Mouse (Mus musculus) neural tube, embryonic 14.5 days (tissue): Measurements from ENCODE around the gene Cactin. TPM values are rescaled to one million over a fixed set of nuclear protein-coding genes. Genes with fewer than 3 reads are reported as not detected.
A peak's percentile ranks its signal among the peaks of the same experiment; 100 is the strongest.

Experiments
- ATAC-seq: fragments of 200-750 bp; cut with Nextera tagmentation; 2 replicates; pipeline ENCODE4 v1.8.0; 2017; ENCODE audit warnings: low read depth, mild to moderate bottlenecking, moderate TSS enrichment, moderate library complexity
- H3K27ac ChIP-seq: fragments of 300-500 bp; sonication (generic); 2 replicates; pipeline ENCODE4 v1.5.1; 2014; ENCODE audit warnings: low read depth, mild to moderate bottlenecking, control low read depth, low read length, moderate library complexity, mixed read lengths
- H3K27me3 ChIP-seq: fragments of 300-500 bp; sonication (generic); 2 replicates; pipeline ENCODE4 v1.6.1; 2014; ENCODE audit warnings: low read length; ENCODE audit not compliant: control insufficient read depth, insufficient read depth
- H3K36me3 ChIP-seq: fragments of 300-500 bp; sonication (generic); 2 replicates; pipeline ENCODE4 v1.6.1; 2014; ENCODE audit warnings: low read length, mixed read lengths; ENCODE audit not compliant: control insufficient read depth, insufficient read depth
- H3K4me1 ChIP-seq: fragments of 300-500 bp; sonication (generic); 2 replicates; pipeline ENCODE4 v1.6.1; 2014; ENCODE audit warnings: low read length; ENCODE audit not compliant: control insufficient read depth, insufficient read depth
- H3K4me2 ChIP-seq: fragments of 300-500 bp; sonication (generic); 2 replicates; pipeline ENCODE4 v1.6.1; 2014; ENCODE audit warnings: mild to moderate bottlenecking, low read depth, low read length, control low read depth
- H3K4me3 ChIP-seq: fragments of 300-500 bp; sonication (generic); 2 replicates; pipeline ENCODE4 v1.5.1; 2014; ENCODE audit warnings: low read depth, low read length, control low read depth, mixed read lengths
- H3K9ac ChIP-seq: fragments of 300-500 bp; sonication (generic); replicated peaks from 2 replicates; pipeline ENCODE4 v1.6.1; 2014; ENCODE audit warnings: low read depth, mild to moderate bottlenecking, control low read depth, low read length, mixed read lengths
- H3K9me3 ChIP-seq: fragments of 300-500 bp; sonication (generic); 2 replicates; pipeline ENCODE4 v1.6.1; 2016; ENCODE audit warnings: low read length; ENCODE audit not compliant: control insufficient read depth
- WGBS: fragments of 180-500 bp; shearing (Covaris S2); extraction: QIAGEN DNeasy Blood & Tissue Kit; methylation state at CpG from one replicate; pipeline ENCODE4 v1.1.7; 2014; 5-methylcytosine and 5-hydroxymethylcytosine counted together
- polyA plus RNA-seq: library from polyadenylated mRNA; unstranded; fragments of >200 nt; fragmentation: Nextera tagmentation; extraction: Ambion mirVana; gene quantifications from 2 replicates; pipeline ENCODE4 v1.2.1, GENCODE M21; 2014

The Cactin gene
- polyA plus RNA-seq, 1 experiment from 2014 or later = 14.3 TPM

- peaks cover 6% of the 10 kb centered on the region; the same call in 1 of the 2 replicates for H3K4me1 ChIP-seq
- H3K27me3 ChIP-seq = peaks cover 34% of the 10 kb centered on the region
- peak within 1 kb of the TSS; percentile 31 for H3K4me3 ChIP-seq
- no peak within 1 kb of the TSS for H3K27ac ChIP-seq
- H3K9me3 ChIP-seq = no peaks in the 10 kb centered on the region
- no peak for ATAC-seq
- peak within 1 kb of the TSS; percentile 37 for H3K9ac ChIP-seq
- H3K36me3 ChIP-seq = no peaks in the 10 kb centered on the region
- peak within 1 kb of the TSS; percentile 71 for H3K4me2 ChIP-seq
- 5% methylated on average over 66 of the region's 67 CpGs for WGBS
These were observed 22.0 kb downstream of the Cactin start, which contains the start of gene Gipc3 for GRCm38 (mm10) chr10:81342686-81343505. TSS of gene Gipc3 (minus strand) at chr10:81343266.

DNA sequence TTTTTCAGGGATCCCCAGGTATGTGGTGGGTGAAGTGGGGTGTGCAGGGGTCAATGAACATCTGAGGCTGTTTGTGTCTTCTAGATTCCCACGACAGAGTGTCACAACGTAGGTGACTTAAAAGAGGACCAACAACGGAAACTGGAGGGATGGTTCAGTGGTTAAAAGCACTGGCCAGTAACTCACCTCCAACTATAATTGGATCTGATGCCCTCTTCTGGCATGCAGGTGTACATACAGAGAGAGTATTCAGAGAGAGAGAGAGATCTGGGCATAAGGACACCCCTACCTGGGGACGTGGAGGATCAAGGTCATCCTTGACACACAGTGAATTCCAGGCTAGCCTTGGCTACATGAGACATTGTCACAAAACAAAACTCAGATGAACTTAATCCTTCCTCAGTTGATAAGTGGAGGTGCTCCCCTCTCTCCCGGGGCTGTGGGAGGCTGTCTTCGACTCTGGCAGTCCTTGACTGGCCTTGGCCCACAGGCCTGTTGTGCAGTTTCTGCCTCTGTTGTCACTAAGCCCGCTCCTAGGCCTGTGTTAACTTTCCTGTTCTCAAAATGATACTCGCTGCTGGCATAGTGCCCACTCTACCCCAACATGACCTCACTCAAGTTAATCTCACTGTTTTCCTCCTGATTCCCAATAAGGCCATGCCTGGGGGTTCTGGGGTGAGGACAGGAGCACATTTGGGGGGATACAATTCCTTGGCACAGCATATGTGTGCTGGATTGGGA is 23.7 kb downstream of the Cactin start:
- H3K9me3 ChIP-seq = no peaks in the 10 kb centered on the region
- 58% methylated on average over 8 of the region's 8 CpGs for WGBS

DNA sequence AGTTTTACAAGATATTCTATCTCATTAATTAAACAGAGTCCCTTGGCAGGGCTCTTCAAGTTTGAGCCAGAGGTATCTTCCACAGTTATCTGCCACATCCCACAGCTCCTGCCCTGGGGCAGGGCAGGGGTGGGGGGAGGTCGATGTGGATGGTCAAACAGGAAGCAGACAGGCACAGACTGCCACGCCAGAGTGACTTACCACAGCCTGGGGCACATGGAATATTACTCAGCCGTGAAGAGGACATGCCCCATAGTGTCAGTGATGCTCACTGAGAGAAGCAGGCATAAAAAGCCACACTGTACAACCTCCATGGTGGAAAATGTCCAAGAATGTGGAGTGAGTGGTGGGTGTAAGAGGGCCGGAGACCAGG is 24.2 kb downstream of the Cactin start:
- Histone ChIP-seq H3K36me3 (no peaks in the 10 kb centered on the region), H3K4me3 (no peak overlapping the region), H3K27me3 (peaks cover 34% of the 10 kb centered on the region), H3K4me1 (peaks cover 16% of the 10 kb centered on the region), H3K4me2 (no peak overlapping the region), H3K27ac (no peak overlapping the region), H3K9ac (no peak overlapping the region), H3K9me3 (no peaks in the 10 kb centered on the region)
- WGBS = 85% methylated on average over 4 of the region's 4 CpGs
- ATAC-seq = no peak

More for the DNA sequence above, 23.7 kb downstream of the Cactin start:
- H3K36me3 ChIP-seq = no peaks in the 10 kb centered on the region
- H3K9ac ChIP-seq = no peak overlapping the region
- no peak overlapping the region for H3K27ac ChIP-seq
- peaks cover 10% of the 10 kb centered on the region for H3K4me1 ChIP-seq
- no peak overlapping the region for H3K4me2 ChIP-seq
- no peak overlapping the region for H3K4me3 ChIP-seq
- no peak for ATAC-seq
- H3K27me3 ChIP-seq = peaks cover 34% of the 10 kb centered on the region

DNA sequence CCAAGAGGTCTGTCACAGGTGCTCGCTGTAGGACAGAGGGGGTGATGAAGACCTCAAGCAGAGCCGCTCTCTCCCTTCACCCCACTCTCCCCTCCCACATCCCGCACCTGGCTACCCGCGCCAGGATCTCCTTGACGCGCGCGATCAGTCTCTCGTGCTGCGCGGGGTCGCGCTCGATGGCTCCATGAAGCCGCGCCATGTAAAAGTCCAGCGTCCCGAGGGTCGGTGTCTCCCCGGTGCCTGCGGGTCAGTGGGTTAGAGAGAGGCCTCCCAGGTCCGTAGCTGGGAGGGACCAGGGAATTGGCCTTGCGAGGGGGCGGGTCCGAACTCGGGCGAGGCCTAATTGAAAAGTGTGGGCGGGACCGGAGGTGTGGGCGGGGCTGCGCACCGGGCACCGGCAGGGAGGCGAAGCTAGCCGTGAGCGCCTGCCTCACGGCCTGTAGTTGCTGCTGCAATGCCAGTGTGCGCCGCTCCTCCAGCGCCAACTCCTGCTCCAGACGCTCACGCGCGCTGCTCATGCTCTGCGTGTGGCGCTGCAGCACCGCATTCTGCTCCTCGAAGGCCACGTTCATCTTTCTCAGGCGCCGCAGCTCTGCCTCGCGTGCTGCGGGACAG is 25.7 kb downstream of the Cactin start:
- Histone ChIP-seq H3K9ac (no peak overlapping the region; the same call in 1 of the 2 replicates), H3K4me3 (peak overlapping the region; percentile 23), H3K27ac (no peak overlapping the region), H3K27me3 (peaks cover 30% of the 10 kb centered on the region), H3K4me1 (peaks cover 16% of the 10 kb centered on the region), H3K36me3 (no peaks in the 10 kb centered on the region), H3K4me2 (peak overlapping the region; percentile 42), H3K9me3 (no peaks in the 10 kb centered on the region)
- no peak for ATAC-seq
- 7% methylated on average over 54 of the region's 55 CpGs for WGBS

DNA sequence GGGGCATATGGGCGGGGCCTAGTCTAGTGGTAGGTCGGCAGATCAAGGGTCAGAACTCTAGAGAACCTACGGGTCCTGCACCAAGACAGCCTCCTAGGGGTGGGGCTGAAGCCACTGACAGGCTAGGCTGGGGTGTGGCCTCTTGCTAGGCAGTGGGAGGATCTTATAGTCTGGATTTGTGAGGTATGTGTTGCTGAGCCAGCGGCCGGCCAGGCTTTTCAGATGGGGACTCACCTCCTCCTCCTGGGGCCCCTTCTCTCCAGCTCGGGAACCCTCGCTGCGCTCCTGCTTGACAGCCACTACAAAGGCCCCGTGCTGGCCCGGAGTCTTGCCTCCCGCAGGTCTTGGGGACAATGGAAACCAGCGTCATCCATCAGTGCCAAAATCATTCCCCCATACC is 28.2 kb downstream of the Cactin start:
- Histone ChIP-seq H3K4me2 (peak overlapping the region; percentile 90), H3K9me3 (no peaks in the 10 kb centered on the region), H3K9ac (0 out of 2 replicates have a peak overlapping the region, but pooled peaks have one; percentile 11), H3K36me3 (no peaks in the 10 kb centered on the region), H3K27ac (no peak overlapping the region), H3K4me1 (peaks cover 10% of the 10 kb centered on the region), H3K27me3 (peaks cover 11% of the 10 kb centered on the region), H3K4me3 (peak overlapping the region; percentile 61)
- WGBS = 4% methylated on average over 12 of the region's 12 CpGs
- ATAC-seq = no peak

GRCm38 (mm10) chr10:81349961-81350350 is 29.1 kb downstream of the Cactin start:
- H3K27ac ChIP-seq = no peak overlapping the region
- H3K9ac ChIP-seq = peak overlapping the region; percentile 68
- WGBS = 0% methylated on average over 27 of the region's 29 CpGs
- H3K4me1 ChIP-seq = peaks cover 10% of the 10 kb centered on the region
- peak; percentile 2 for ATAC-seq
- H3K4me3 ChIP-seq = peak overlapping the region; percentile 61
- peaks cover 4% of the 10 kb centered on the region; the same call in 1 of the 2 replicates for H3K27me3 ChIP-seq
- H3K36me3 ChIP-seq = no peaks in the 10 kb centered on the region
- peak overlapping the region; percentile 90 for H3K4me2 ChIP-seq
- no peaks in the 10 kb centered on the region for H3K9me3 ChIP-seq

DNA sequence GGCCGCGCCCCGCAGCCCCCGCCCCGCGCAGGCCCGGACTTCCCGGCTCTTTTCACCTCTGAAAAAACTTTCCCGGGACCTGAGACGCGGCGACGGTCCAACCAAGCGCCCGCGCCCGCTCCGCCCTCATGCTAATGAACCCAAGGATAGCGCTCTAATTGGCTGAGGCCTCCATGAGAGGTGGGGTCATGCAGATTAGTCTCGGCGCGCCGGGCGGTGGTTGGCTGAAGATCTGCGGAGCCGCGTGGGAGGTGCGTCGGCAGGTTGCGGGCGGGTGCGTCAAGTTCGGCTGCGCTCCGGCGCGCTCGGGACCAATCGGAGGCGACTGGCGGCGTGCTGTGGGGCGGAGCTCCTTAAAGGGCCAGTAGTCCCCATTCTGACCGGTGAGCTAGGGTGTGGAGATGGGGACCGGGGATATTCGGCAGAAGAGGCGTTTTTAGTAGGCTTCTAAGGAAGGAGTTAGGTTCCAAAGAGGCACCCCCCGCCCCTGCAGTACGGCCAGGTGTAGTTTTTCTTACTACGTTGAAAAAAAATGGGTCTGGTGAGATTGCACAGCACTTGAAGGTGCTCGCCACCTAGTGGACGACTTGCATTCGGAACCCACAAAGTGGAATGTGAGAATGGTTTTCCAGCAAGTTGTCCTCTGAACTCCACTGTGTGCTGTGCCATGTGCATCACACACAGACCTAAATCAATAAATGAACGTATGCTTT is 29.6 kb downstream of the Cactin start, which contains the start of gene Hmg20b:
Gene Hmg20b, minus strand, starts transcription at position 130 of the 713 bp plus-strand sequence.
- peak; percentile 96 for ATAC-seq
- Histone ChIP-seq H3K9ac (peak within 1 kb of the TSS; percentile 68), H3K4me1 (peaks cover 10% of the 10 kb centered on the region), H3K27ac (0 out of 2 replicates have a peak within 1 kb of the TSS, but pooled peaks have one; percentile 52), H3K4me2 (peak within 1 kb of the TSS; percentile 90), H3K9me3 (no peaks in the 10 kb centered on the region), H3K4me3 (peak within 1 kb of the TSS; percentile 61), H3K27me3 (peaks cover 4% of the 10 kb centered on the region; the same call in 1 of the 2 replicates), H3K36me3 (no peaks in the 10 kb centered on the region)
- WGBS = under 1% methylated on average over 53 of the region's 54 CpGs

- Histone ChIP-seq H3K27ac (no peak overlapping the region), H3K36me3 (no peaks in the 10 kb centered on the region), H3K4me1 (peaks cover 10% of the 10 kb centered on the region), H3K4me3 (no peak overlapping the region), H3K27me3 (peaks cover 4% of the 10 kb centered on the region; the same call in 1 of the 2 replicates), H3K9ac (no peak overlapping the region), H3K4me2 (no peak overlapping the region), H3K9me3 (no peaks in the 10 kb centered on the region)
- 28% methylated on average over 9 of the region's 9 CpGs for WGBS
- no peak for ATAC-seq
These were observed 30.9 kb downstream of the Cactin start for GRCm38 (mm10) chr10:81351678-81352291.
